Mouse (Mus musculus): ENCODE data around the gene Nelfa. TPM values are rescaled to one million over a fixed set of nuclear protein-coding genes. Genes with fewer than 3 reads are reported as not detected.
"Not testable (repeated sequence)": the region's sequence is repeated elsewhere in the genome, so short reads cannot be mapped to it uniquely, and the experiment has no call there.

Nelfa gene
- total RNA-seq (2021): 10 to 100 TPM; 17.9 to 18.2 TPM

DNA sequence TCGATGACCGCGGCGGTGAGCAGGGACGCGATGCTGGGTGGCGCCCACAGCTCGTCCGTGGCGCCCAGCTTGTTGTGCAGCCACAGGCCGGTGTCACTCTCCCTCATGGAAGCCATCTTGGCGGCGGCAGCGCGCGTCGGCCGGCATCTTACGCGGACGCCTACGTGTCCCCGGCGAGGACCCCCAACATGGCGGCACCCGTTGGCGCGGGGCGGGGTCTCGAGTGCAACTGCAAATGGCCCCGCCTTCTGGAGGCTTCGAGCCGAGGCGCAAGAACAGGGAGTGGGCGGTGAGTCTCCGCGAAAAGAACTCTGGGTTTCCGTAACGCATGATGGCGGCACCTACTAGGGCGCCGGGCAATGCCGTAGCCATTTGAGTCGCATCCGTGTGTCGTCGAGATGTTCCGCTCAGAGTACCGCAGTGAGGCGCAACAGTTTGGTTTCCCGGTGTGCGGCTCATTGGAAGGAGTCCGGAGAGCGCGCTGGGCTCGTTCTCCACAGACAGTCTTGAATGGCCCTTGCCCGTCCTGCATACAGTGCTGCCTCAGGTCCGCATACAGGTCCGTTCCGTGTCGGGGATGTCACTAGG lies at the start of gene Nelfa:
Nelfa (minus strand) TSS at position 294 of the 588 bp plus-strand sequence.
- intact Hi-C loops (cut with DNase I): no loop called here
- DNase-seq (ENCODE audit: extremely low spot score in 1 of 2, low spot score in 2 of 2): peak; percentile 99 to 100

DNA sequence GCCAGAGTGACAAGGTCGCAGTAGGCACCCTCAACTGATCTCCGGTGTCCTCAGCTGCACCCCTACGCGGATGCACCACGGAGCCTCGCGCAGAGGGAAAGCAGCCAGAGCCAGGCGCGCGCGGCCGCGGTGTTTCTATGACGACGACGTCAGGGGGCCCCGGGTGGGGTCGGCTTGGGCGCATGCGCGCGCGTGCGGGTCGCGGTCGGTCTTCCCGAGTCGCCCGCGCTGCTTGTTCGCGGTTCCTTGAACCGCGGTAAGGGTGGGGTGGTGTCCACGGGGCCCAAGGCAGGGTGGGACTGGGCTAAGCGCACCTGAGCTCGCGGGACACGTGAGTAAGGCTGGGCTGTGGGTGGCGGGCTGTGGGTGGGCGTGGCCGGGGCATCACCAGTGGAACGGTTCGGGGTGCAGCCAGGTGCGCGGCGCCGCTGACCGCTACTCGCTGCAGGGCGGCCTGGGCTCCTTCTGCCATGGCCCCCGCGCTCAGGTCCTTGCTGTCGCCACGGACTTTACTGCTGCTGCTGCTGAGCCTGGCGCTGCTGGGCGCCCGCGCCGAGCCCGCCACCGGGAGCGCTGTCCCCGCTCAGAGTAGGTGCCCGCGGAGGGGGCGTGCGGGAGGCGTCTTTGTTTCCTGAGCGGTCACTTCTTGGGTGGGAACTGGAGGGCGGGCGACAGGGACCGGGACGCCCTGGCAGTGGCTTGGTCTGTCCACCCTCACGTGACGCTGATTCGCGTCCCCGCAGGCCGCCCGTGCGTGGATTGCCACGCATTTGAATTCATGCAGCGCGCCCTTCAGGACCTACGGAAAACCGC lies 47.3 kb upstream of the Nelfa start, which contains the start of gene Gm1673:
Gm1673 (plus strand) TSS at position 125 of the 813 bp plus-strand sequence.
- peak; percentile 91 to 94 for DNase-seq (ENCODE audit: extremely low spot score in 1 of 2, low spot score in 2 of 2)
- intact Hi-C loops (cut with DNase I): no loop called here

DNA sequence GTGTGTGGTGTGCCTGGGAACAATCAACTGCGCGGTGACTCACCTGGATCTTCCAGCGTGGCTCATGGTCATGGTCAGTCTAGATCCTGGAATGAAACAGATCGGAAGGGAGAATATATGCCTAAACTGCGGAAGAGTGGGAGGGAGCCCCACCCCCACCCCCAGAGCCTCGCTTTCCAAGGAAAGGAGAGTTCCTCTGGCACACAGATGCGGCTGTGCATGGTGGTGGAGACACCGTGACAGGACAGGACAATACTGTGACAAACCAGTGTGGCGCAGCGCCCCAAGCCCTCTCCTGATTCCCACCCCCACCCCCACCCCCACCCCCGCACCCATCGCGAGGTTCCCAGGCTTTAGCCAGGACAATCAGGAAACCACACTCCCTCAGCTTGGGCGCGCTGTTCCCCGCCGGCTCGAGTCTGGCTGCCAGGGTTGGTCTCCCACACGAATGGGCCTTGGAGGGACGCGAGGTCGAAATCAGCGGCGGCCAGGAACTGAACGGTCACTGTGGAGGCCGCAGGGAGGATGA lies 46.6 kb upstream of the Nelfa start:
- intact Hi-C loops (cut with DNase I): no loop called here
- no peak for DNase-seq (ENCODE audit: extremely low spot score in 1 of 2, low spot score in 2 of 2)

DNA sequence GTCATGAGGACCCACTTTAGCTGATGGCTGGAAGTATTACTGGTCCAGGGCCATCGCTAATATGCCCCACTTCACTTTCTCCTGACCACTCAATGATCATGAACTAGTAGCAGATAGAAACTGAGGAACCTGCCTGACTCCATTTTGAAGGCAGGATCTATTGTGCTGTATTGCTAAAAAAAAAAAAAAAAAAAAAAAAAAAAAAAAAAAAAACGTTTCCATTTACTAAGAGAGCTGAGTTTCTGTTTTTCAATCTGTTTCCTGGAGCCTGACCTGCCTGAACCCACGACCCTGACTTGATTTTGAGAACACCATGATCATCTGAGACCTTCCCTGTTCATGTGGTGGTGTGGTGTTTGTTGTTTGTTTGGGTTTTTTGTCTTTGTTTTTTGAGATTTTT lies 40.1 kb upstream of the Nelfa start:
- DNase-seq (ENCODE audit: extremely low spot score in 1 of 2, low spot score in 2 of 2): no peak
- intact Hi-C loops (cut with DNase I): no loop called here

DNA sequence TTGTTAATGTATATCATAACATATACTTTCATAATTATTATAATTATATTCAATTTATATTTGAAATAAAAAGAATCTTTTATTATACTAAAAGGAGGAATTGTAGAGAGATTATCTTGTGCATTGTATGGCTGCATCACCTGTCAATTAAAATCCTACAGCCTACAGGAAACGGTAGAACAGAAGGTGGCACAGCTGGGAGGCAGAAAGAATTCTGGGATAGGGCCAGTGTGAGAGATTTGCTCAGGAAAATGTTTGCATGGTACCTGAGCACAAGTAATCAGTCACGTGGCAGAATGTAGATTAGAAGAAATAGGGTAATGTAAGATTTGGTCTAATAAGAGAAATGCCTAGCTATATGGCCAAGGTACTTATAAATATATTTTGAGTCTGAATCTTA lies 38.5 kb upstream of the Nelfa start:
- DNase-seq (ENCODE audit: extremely low spot score in 1 of 2, low spot score in 2 of 2): no peak
- intact Hi-C loops (cut with DNase I): no loop called here

DNA sequence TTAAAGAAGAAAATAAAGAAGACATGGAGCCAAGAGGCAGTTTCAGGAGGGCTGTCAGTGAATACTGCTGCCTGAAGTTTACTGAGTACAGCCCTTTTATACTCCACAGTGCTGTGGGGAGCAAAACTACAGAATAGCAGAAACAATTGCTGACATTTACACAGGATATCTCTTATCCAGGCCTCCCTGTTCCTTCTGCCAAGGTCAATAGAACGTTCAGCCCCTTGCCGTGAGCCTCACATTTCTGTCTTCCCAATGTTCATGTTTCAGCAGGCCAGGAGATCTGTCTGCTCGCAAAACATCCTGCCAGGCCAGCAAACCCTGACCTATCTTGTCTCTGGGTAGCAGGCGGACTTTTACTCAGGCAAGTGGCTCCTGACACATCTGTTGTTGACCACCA lies 23.2 kb upstream of the Nelfa start:
- intact Hi-C loops (cut with DNase I): no loop called here
- DNase-seq (ENCODE audit: extremely low spot score in 1 of 2, low spot score in 2 of 2): no peak

DNA sequence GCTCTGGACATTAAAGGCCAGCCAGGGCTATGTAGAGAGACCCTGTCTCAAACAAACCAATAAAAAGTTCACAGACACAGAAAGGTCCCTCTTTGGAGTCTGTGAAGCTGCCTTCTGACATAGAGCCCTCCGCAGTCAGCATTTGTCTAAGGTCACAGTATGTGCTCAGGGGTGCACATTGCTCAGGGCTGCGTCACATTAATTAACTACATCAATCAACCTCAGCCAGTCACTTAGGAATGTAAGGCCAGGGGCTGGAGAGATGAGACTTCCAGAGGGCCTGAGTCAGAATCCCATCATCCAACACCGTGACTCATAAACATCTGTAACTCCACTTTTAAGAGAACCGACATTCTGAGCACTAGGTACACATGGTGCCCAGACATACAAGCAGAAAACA lies 19.7 kb upstream of the Nelfa start:
- intact Hi-C loops (cut with DNase I): no loop called here
- no peak for DNase-seq (ENCODE audit: extremely low spot score in 1 of 2, low spot score in 2 of 2)

DNA sequence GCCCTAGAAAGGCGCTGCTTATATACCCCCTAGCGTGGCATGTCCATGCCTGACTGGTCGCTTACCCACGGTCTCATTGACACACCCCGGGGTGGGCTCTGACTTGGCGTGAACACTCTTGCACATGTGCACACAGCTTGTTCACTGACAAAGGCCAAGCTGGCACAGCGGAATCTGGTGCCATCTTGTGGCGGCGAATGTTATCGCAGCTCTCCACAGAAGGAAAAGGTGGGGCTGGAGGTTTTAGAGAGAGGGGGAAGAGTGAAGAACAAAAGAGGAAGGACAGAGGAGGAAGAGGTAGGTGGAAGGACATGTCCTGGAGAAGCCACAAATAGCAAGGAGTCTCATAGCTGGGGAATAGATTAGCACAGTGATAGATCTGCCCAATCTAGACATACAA lies 18.1 kb upstream of the Nelfa start:
- DNase-seq (ENCODE audit: extremely low spot score in 1 of 2, low spot score in 2 of 2): peak; percentile 79 to 82
- intact Hi-C loops (cut with DNase I): no loop called here

DNA sequence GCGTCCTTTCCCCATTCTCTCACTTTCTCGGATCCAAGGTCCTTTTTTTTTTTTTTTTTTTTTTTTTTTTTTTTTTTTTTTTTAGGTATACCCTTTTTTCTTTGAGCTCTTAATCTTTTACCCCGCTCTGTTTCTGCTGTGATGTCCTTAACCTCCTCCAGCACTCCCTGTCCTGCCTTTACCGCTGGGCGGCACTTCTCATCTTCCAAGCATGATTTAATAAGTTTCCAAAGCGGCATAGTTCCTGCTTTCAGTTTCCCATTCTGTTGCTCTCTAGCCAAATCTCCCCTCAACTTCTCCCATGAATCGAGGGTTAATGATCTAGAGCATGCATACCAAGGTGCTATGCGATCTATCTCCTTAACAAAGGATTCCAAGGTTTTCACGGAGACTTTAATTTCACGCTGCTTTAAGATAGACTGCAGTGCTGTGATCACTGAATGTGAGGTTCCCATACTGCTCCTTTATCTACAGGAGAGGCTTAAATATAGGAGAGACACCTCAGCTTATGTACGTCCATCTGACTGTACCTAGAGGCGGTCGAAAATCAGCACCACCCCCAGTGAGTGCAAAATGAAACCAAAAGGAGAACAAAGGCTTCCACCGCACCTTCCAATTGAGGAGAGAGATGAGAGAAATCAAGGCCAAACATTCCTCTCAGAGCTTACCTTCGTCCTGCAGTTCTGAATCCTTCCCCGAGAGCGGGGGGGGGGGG lies 17.4 kb upstream of the Nelfa start:
- DNase-seq (ENCODE audit: extremely low spot score in 1 of 2, low spot score in 2 of 2): no peak
- intact Hi-C loops (cut with DNase I): no loop called here

DNA sequence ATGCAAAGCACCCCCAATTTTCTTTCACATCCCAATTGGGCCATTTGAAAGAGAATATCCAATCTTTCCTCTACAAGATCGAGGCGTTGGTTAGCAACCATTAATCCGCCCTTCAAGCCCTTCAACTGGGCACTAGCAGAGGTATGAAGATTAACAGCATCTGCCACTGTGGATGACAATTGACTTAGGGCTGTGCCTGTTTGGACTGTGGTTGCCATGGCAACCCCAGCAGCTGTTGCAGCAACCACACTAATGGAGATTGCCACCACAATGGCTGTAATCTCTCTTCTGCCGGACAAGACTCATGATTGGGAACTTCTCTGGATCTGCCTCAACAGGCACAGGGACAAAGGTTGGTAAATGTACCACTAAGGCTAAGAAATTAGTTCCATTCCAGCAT lies 12.1 kb upstream of the Nelfa start:
- intact Hi-C loops (cut with DNase I): no loop called here
- DNase-seq (ENCODE audit: extremely low spot score in 1 of 2, low spot score in 2 of 2): no peak

DNA sequence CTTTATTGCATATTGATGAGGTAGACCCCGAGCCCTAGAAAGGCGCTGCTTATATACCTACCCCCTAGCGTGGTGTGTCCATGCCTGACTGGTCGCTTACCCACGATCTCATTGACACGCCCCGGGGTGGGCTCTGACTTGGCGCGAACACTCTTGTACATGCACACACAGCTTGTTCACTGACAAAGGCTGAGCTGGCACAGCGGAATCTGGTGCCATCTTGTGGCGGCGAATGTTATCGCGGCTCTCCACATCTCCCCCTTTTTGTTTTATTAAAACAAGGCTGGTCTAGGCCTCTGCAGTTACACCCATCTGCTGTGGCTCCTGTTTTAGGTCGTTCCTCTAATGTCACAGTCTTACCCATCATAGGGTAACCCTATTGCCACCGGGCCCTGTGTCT lies 10.8 kb upstream of the Nelfa start:
- DNase-seq (ENCODE audit: extremely low spot score in 1 of 2, low spot score in 2 of 2); intact Hi-C loops (cut with DNase I): not testable (repeated sequence)

DNA sequence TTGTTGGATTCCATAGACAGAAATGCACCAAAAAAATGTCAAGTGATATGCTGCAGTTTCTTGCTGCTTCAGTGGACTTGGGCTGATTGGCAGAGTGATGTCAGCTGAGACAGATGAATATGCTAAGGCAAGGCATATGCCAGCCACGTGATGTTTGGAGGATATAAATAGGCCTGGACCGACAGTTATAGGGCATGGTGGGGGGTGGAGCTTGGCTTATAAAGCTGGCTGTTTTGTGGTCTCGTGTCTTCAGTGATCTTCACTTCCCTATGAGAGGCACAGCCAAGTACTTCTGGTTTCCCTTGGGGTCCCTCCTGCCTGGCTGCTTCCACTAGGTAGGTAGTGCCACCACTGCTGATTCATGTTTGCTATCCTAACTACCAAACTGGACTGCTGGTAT lies 2.2 kb upstream of the Nelfa start:
- intact Hi-C loops (cut with DNase I): no loop called here
- peak in 1 of 2 experiments; percentile 30 for DNase-seq (ENCODE audit: extremely low spot score in 1 of 2, low spot score in 2 of 2)

DNA sequence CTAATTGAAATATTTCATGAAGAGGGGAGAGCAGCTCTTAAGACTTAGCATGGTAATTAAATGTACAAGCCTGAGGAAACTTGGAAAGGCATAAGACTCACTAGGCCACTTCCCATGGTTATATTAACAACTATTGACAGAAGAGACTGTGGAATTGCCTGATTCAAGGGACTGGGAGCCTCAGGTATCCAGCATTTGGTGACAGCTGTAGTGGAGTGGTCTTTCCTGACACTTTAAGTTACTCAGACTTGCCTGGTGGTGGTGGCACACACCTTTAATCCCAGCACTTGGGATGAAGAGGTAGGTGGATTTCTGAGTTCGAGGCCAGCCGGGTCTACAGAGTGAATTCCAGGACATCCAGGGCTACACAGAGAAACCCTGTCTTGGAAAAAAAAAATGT lies 1.0 kb upstream of the Nelfa start:
- intact Hi-C loops (cut with DNase I): no loop called here
- no peak for DNase-seq (ENCODE audit: extremely low spot score in 1 of 2, low spot score in 2 of 2)

DNA sequence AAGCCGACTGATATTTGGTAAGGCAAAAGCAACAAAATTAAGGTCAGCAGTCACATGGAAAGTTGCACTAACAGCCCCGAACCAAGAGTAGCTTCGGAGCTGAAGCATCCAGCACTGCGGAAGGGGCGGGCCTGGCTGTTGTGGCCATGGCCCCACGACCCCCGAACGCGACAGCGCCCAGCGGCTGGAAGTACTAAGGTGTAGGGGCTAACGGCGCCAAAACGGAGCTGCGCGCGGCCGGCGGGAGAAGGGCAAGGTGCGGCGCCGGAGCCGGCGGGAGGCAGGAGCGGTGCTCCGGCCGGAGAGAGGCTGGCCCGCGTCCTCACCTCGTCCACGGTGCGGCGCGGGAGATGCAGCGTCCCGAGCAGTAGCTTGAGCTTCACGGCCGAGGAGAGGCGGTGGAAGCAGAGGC lies 507 bp downstream of the Nelfa start:
- DNase-seq (ENCODE audit: extremely low spot score in 1 of 2, low spot score in 2 of 2): peak in 1 of 2 experiments; percentile 70
- intact Hi-C loops (cut with DNase I): no loop called here

DNA sequence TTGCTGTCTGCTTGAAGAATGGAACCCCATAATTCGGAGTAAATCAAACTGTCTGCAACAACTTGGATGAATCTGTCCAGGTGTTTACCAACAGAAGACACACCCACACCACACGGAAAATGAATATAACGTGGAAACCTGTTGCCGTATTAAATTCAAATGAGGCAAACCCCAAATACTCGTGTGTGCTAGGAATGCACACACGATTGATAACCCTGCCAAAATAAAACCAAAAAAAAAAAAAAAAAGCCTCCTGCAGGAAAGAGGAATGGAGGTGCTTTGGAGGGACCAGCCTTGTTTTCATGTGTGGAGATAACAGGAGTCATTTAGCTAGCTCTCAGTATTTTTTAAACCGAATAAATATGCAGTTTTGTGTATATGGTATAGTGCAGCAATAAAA lies 1.3 kb downstream of the Nelfa start:
- no peak for DNase-seq (ENCODE audit: extremely low spot score in 1 of 2, low spot score in 2 of 2)
- intact Hi-C loops (cut with DNase I): no loop called here

DNA sequence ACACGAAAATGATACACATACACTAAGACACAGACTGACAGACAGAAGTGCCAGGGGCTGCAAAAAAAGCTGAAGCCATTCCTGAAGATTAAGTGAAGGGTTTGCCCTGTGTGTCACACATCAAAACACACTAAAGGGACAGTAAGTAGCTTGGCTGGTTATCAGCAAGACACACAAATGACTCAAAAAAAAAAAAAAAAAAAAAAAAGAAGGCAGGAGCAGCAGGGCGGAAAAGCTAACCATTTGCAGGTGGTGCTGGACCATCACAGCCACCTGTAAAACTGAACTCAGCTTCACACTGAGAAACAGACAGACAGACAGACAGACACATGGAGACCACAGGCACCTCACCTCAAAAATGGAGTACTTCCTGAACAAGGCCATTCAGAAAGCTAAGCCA lies 2.1 kb downstream of the Nelfa start:
- no peak for DNase-seq (ENCODE audit: extremely low spot score in 1 of 2, low spot score in 2 of 2)
- intact Hi-C loops (cut with DNase I): no loop called here

DNA sequence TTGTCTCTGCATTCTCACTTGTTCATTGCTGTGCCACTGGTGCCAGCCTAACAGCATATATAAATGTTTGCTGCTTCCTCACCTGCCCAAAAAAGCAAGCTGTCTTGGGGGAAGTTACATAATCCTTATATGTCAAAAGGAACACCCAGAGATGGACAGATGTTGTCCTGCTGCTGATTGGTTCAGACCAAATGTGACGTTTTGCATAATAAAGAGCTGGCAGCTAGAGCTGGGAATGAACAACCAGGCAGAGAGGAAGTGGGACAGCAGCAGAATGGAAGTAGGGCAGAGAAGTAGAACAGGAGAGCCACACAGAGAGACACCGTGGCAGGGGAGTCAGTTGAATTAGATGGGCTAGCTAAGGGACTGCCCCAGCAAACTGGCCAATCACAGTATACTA lies 3.8 kb downstream of the Nelfa start:
- DNase-seq (ENCODE audit: extremely low spot score in 1 of 2, low spot score in 2 of 2): no peak
- intact Hi-C loops (cut with DNase I): no loop called here

DNA sequence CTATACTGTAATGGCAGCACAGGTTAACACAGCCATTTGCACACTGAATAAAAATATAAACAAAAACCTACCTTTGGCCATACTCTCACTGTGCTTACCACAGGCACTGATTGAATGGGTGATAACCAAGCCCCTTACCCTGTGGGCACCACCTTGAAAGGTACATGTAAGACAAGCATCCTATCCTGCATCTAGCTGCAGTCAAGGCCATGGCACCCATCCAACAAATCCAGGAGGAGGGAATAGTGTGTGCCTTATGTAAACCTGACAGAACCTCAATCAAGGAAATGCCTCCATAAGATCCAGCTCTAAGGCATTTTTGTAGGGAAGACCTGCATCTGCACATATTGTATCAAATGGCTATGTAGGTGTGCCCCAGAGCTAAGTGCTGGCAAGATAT lies 10.0 kb downstream of the Nelfa start:
- no peak for DNase-seq (ENCODE audit: extremely low spot score in 1 of 2, low spot score in 2 of 2)
- intact Hi-C loops (cut with DNase I): no loop called here

DNA sequence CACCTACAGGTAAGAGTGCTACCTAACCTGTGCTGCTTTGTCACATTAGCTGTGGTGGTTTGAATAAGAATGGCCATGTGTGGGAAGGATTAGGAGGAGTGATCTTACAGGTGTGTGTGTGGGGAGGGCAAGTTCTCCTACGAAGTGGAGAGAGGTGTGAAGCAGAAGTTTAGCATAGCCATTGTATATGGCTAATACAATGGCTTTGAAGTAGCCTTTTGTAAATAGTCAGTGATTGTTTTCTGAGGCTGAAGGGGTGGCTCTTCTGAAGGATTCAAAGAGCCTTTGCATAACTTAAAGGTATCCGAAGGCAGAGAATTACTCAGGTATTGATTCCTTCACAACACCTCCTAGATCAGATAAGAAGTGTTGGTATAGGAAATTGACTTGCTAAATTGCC lies 13.6 kb downstream of the Nelfa start:
- intact Hi-C loops (cut with DNase I): no loop called here
- no peak for DNase-seq (ENCODE audit: extremely low spot score in 1 of 2, low spot score in 2 of 2)

All from left cerebral cortex, postnatal 10 days (tissue).